Mouse (Mus musculus) stomach, postnatal 0 days (tissue): ENCODE results near the gene Morc2a.

Source experiments
- CTCF ChIP-seq: IDR thresholded peaks from 2 replicates; pipeline ENCODE4 v1.5.1; 2016; ENCODE audit warnings: antibody characterized with exemption, low read depth, mild to moderate bottlenecking, moderate library complexity
- EP300 ChIP-seq: optimal IDR thresholded peaks from 2 replicates; pipeline ENCODE3; 2016; ENCODE audit warnings: antibody characterized with exemption

DNA sequence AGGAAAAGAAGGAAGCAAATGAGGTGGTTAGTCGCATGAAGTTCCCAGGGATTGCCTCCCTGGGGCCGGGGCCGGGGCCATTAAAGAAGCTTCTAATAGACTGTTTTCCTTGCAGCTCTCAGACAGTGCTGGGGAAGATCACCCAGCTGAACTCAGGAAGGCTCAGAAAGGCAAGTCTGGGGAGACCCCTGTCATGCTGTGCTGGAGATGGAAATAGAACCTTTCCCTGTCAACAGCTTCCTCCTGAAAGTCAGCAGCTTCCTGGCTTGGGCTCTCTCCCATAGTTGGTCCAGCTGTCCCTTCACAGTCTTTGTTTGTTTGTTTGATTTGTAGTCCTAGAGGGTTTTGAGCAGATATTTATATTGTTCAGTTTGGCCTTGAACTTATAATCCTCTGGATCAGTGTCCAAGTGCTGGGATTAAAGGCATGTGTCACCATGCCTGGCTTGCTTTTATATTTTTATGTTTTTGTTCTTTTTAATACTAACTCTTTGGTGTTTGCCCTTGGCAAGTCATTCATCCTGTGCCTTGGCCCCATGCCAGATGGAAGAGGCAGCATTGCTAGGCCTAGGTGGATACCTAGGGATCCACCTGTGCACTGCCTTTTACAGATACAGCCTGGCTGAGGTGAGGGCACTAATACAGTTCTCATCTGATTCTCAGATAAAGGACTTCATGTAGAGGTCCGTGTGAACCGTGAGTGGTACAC lies 35.9 kb downstream of the Morc2a start:
- TF ChIP-seq CTCF, result no peak
- TF ChIP-seq EP300, result no peak
